Mouse (Mus musculus): ENCODE results near the gene Slc13a1. TPM values are rescaled to one million over a fixed set of nuclear protein-coding genes. Genes with fewer than 3 reads are reported as not detected.

Gene Slc13a1
- total RNA-seq (2023) = under 1 TPM; 0.28 to 0.31 TPM

DNA sequence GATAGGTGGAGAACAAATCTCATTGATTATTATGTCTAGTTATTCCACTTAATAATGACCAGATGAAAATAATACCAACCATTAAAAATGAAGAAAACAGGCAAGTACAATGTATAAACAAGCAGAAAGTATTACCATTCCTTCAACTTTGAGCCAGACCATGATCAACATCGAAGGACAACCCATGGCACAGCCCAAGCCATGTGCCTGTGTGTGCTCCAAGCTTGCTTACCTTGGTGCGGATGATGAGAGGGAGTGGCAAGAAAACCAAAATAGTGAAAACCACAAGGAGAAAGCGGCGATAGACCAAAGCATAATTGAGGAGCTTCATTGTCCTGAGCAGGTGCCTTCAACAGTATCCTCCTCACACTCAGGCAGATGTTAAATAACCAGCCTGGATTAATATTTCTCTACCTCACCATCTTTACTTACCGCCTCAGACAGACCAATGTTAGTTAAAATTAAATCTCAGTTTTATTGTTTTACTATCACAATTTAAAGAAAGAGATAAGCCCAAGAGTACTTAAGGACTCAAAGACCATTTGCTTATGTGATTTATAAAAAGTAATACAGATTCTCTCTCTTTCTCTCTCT lies at the start of gene Slc13a1:
Slc13a1 (minus strand) TSS at position 359 of the 594 bp plus-strand sequence.

Other genes with a start within 250 kb of the Slc13a1 start
- not detected for gene Tas2r118, start 198.0 kb downstream of the Slc13a1 start, total RNA-seq (2023)